Mouse (Mus musculus) midbrain, embryonic 12.5 days (tissue): ENCODE measurements at regions not wholly inside any gene's neighbourhood (a gene's known extent, or its start where the extent isn't known, plus 50 kb on each side); places are given as distances from the start of the nearest gene placed in this dataset.

ENCODE experiments used
- ATAC-seq: fragments of 200-750 bp; cut with Nextera tagmentation; 2 replicates; pipeline ENCODE4 v1.8.0; 2017; ENCODE audit warnings: low read depth, moderate TSS enrichment, moderate library complexity; ENCODE audit not compliant: low FRiP score
- H3K27ac ChIP-seq: fragments of 300-500 bp; sonication (generic); replicated peaks from 2 replicates; pipeline ENCODE4 v1.5.1; 2016; ENCODE audit warnings: mild to moderate bottlenecking
- H3K27me3 ChIP-seq: fragments of 300-500 bp; sonication (generic); 2 replicates; pipeline ENCODE4 v1.6.1; 2016; ENCODE audit warnings: mild to moderate bottlenecking
- H3K36me3 ChIP-seq: fragments of 300-500 bp; sonication (generic); 2 replicates; pipeline ENCODE4 v1.6.1; 2016
- H3K4me1 ChIP-seq: fragments of 300-500 bp; sonication (generic); 2 replicates; pipeline ENCODE4 v1.6.1; 2016
- H3K4me2 ChIP-seq: fragments of 300-500 bp; sonication (generic); replicated peaks from 2 replicates; pipeline ENCODE4 v1.6.1; 2016; ENCODE audit warnings: mild to moderate bottlenecking, moderate library complexity
- H3K4me3 ChIP-seq: fragments of 300-500 bp; sonication (generic); 2 replicates; pipeline ENCODE4 v1.5.1; 2016; ENCODE audit warnings: mild to moderate bottlenecking
- H3K9ac ChIP-seq: fragments of 300-500 bp; sonication (generic); replicated peaks from 2 replicates; pipeline ENCODE4 v1.6.1; 2016; ENCODE audit warnings: mild to moderate bottlenecking, moderate library complexity
- H3K9me3 ChIP-seq: fragments of 300-500 bp; sonication (generic); 2 replicates; pipeline ENCODE4 v1.6.1; 2016; ENCODE audit warnings: mild to moderate bottlenecking
- WGBS: fragments of 180-500 bp; shearing (Covaris S2); methylation state at CpG from one replicate; pipeline ENCODE4 v1.1.7; 2016; 5-methylcytosine and 5-hydroxymethylcytosine counted together

DNA sequence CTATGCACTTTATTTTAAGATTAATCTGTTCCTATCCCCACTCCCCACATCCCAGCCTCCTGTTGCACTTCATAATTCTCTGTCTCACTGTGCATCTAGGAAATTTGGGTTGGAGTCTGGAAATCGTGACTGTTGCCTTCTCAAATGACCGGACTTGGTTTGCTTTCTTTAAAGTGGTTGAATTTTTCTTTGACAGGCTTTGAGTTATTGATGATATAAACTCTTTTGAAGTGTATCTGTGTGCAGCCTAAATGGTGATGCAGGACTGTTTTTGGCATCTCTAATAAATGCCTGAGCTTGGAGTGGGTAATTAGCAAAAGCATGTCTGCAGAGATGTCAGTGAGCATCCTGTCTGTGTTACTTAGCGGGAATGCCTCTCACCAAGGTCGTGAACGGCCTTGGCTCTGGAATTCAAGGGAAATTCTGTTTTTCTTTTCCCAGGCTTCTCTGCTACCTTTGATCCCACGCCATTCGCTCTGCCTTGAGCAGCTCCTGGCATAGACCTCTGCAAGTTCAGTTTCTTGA is 292.8 kb upstream of the Igfbp3 start:
- H3K4me3 ChIP-seq: no peak overlapping the region
- ATAC-seq: no peak
- no peak overlapping the region for H3K9ac ChIP-seq
- 79% methylated on average over 7 of the region's 7 CpGs for WGBS
- H3K4me2 ChIP-seq: no peak overlapping the region
- H3K27ac ChIP-seq: no peak overlapping the region
- H3K27me3 ChIP-seq: no peaks in the 10 kb centered on the region
- no peaks in the 10 kb centered on the region for H3K36me3 ChIP-seq
- no peaks in the 10 kb centered on the region for H3K4me1 ChIP-seq
- no peaks in the 10 kb centered on the region for H3K9me3 ChIP-seq

DNA sequence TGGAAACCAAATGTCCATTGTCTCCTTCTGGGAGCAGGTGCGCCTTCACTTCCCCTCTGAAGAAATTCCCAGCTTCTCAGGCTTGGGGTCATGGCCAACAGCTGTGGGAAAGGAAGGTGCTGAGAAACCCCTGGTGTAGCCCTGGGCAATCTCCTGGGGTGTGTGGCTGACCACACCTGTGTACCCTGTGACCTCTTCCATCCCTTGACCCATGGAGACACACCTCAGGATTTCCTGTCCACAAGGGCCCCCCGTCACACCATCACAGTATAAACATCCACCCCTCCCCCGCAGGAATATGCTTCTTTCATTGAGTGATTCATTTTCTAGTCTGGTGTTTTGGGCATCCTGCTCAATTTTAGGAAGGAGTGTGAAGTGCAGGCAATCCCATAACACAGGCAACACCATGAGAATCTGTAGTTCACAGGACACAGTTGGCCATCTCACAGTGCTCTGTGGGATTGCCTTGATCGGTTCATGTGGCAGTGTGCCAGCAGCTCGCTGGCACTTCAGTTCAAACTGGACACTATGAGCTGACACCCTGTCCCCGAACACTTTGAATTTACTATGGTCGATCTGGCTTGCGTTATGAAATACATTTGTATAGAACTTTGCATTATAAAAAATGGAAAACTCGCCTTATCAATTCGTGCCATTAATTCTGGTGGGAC is 291.1 kb upstream of the Igfbp3 start:
- Histone ChIP-seq H3K9me3 (no peaks in the 10 kb centered on the region), H3K27me3 (no peaks in the 10 kb centered on the region), H3K36me3 (no peaks in the 10 kb centered on the region), H3K4me1 (no peaks in the 10 kb centered on the region), H3K27ac (no peak overlapping the region), H3K4me3 (no peak overlapping the region), H3K9ac (no peak overlapping the region), H3K4me2 (no peak overlapping the region)
- no peak for ATAC-seq
- WGBS: 88% methylated on average over 10 of the region's 10 CpGs

DNA sequence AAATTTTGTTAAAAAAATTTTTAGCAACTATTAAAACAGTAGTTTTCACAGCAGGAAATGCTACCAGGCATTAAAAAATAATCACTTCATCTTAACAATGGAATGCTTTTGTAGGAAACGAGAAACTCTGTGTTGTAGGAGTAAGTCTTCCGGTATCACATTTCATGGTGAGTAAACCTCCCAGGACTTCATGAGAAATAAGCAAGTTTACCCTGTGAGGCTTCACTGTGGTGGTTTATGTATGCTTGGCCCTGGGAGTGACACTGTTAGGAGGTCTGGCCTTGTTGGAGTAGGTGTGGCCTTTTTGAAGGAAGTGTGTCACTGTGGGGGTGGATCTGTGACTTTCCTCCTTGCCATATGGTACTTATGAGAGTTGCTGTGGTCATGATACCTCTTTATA is 289.0 kb upstream of the Igfbp3 start:
- no peak for ATAC-seq
- Histone ChIP-seq H3K9ac (no peak overlapping the region), H3K4me3 (no peak overlapping the region), H3K27me3 (no peaks in the 10 kb centered on the region), H3K36me3 (no peaks in the 10 kb centered on the region), H3K4me2 (no peak overlapping the region), H3K4me1 (no peaks in the 10 kb centered on the region), H3K9me3 (no peaks in the 10 kb centered on the region), H3K27ac (no peak overlapping the region)
- WGBS: 86% methylated on average over 2 of the region's 2 CpGs

DNA sequence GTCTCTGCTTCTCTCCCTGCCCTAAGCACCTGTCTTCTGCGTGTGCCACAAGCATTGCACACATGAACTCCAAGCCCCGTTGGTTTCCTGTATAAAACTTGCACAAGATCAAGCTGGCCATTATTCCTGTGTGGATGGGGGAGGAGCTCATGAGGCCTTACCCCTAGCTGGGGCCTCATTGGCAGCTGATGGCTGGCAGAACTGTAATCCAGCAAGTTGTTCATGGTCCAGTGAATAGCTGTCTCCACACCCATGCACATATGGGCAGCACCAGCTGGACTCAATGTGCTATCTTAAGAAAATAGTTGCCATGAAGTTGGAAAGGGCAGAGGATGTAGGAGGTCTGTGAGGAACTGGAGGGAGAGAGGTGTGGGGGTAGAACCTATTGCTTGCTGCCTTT is 288.3 kb upstream of the Igfbp3 start:
- no peaks in the 10 kb centered on the region for H3K27me3 ChIP-seq
- 78% methylated on average over 2 of the region's 2 CpGs for WGBS
- no peaks in the 10 kb centered on the region for H3K9me3 ChIP-seq
- H3K27ac ChIP-seq: no peak overlapping the region
- no peak overlapping the region for H3K4me3 ChIP-seq
- H3K36me3 ChIP-seq: no peaks in the 10 kb centered on the region
- no peak overlapping the region for H3K4me2 ChIP-seq
- H3K9ac ChIP-seq: no peak overlapping the region
- ATAC-seq: no peak
- no peaks in the 10 kb centered on the region for H3K4me1 ChIP-seq

DNA sequence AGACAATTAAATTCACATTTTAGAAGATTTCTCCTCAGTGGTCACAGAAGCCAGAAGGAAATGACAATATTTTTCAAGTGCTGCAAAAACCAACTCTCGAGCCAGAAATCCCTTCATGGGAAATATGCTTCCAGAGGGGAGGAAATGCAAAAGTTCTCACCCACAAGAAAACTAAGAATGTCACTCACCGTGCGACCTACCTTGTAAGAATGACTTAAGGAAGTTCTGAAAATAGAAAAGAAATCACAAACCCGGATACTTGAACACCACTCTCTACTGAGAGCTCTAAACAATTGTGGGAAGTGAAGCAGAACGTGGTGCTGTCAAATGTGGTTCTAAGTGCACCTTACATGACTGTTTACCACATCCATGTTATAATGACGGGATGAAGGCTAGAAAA is 284.1 kb upstream of the Igfbp3 start:
- no peak for ATAC-seq
- WGBS: 82% methylated on average over 6 of the region's 6 CpGs

DNA sequence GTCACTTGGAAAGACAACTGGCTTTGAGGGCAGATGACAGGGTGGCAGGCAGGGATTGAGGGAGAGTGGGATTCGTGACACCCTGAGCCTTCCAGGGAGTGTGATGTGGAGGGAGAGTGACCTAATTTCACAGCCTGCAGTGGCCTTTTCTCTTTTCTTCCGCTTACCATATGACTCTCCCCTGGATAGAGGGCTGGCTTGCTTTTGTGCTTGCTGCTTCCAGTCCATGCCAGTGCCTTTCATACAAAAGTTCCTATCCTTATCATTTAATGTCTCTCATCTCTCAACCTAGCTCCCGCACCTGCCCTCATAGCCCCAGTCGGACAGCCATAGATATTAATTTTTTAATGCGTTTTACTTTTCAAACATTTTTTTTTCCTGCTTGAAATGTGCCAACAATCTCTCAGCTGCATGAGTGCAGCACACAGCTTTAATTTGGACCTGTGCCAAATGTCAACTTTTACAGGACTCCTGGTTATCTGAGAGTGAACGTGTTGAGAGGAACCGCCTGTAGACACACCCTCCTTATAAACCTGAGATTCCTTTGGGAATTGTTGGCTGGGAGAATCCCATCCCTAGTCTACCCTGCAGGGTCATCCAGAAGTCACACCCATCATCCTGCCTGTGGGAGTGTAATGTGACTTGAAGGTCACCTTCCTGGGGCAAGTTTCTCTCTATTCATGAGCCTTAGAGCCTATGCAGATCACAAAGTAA is 260.3 kb upstream of the Igfbp3 start:
- Histone ChIP-seq H3K27ac (no peak overlapping the region), H3K4me2 (no peak overlapping the region), H3K9me3 (no peaks in the 10 kb centered on the region), H3K27me3 (no peaks in the 10 kb centered on the region), H3K4me3 (no peak overlapping the region), H3K36me3 (no peaks in the 10 kb centered on the region), H3K9ac (no peak overlapping the region), H3K4me1 (no peaks in the 10 kb centered on the region)
- WGBS: 92% methylated on average over 7 of the region's 7 CpGs
- ATAC-seq: no peak

More for the DNA sequence above, 284.1 kb upstream of the Igfbp3 start:
- no peak overlapping the region for H3K4me3 ChIP-seq
- H3K36me3 ChIP-seq: no peaks in the 10 kb centered on the region
- no peaks in the 10 kb centered on the region for H3K4me1 ChIP-seq
- no peak overlapping the region for H3K27ac ChIP-seq
- no peak overlapping the region for H3K9ac ChIP-seq
- H3K9me3 ChIP-seq: no peaks in the 10 kb centered on the region
- no peaks in the 10 kb centered on the region for H3K27me3 ChIP-seq
- H3K4me2 ChIP-seq: no peak overlapping the region

DNA sequence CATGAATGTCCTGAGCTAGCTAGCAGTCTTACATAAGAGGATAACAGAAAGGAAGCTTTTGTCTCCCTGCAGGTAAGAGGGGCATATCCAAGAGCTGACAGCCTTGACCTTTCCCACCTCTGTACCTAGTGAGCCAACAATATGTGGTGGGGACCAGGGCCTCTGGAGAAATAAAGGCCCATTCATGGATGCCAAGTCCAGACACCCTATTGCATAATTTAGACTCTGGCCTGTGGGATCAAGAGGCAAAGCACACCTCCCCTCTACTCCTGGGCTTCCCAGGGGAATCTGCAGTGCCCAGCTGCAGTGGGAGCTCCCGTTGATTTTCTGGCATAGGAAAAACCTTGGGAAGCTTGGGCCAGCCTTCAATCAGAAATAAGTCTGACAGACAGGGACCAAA is 251.8 kb upstream of the Igfbp3 start:
- no peak overlapping the region for H3K9ac ChIP-seq
- no peak for ATAC-seq
- H3K4me1 ChIP-seq: no peaks in the 10 kb centered on the region
- no peak overlapping the region for H3K27ac ChIP-seq
- WGBS: 55% methylated on average over 1 of the region's 1 CpGs
- no peaks in the 10 kb centered on the region for H3K9me3 ChIP-seq
- no peak overlapping the region for H3K4me3 ChIP-seq
- H3K36me3 ChIP-seq: no peaks in the 10 kb centered on the region
- H3K27me3 ChIP-seq: no peaks in the 10 kb centered on the region
- no peak overlapping the region for H3K4me2 ChIP-seq

DNA sequence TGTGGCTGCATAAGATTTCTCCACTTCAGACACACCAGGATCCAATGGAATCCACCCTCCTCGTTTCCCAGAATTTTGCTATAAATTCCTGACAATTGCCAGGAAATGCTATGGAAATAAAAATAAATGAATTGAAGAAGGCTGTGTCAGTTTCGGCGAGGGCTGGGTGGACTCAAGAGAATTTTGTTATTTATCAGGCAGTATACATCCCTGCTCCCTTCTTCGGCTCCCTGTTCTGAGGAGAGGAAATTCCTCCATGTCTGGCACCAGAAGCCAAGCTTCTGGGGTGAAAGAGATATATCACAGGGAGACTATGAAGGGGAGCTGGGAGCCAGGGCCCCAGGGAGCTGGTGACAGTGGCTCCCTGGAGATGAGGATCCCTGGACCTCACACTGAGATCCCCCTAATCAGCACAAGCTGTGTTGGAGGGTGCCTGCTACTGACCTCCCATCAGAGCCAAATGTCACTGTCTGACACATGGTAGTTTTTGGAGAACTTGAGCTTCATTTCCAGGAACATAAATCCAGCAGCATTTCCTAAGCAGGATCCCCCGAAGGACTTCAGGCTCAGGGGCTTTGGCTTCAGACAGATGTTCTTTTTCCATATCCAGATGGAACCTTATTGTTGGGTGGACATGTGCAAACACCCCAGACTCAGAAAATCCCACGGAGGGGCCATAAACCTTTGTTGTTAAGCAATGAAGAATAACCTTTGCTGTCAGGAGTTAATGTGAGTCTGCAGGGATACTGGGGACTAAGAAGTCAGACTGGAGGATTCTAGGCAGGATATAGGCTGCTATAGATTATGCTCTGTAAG is 248.4 kb upstream of the Igfbp3 start:
- H3K4me2 ChIP-seq: no peak overlapping the region
- no peaks in the 10 kb centered on the region for H3K4me1 ChIP-seq
- no peak overlapping the region for H3K27ac ChIP-seq
- no peak overlapping the region for H3K9ac ChIP-seq
- H3K9me3 ChIP-seq: no peaks in the 10 kb centered on the region
- WGBS: 77% methylated on average over 6 of the region's 6 CpGs
- no peaks in the 10 kb centered on the region for H3K27me3 ChIP-seq
- ATAC-seq: no peak
- no peak overlapping the region for H3K4me3 ChIP-seq
- no peaks in the 10 kb centered on the region for H3K36me3 ChIP-seq

DNA sequence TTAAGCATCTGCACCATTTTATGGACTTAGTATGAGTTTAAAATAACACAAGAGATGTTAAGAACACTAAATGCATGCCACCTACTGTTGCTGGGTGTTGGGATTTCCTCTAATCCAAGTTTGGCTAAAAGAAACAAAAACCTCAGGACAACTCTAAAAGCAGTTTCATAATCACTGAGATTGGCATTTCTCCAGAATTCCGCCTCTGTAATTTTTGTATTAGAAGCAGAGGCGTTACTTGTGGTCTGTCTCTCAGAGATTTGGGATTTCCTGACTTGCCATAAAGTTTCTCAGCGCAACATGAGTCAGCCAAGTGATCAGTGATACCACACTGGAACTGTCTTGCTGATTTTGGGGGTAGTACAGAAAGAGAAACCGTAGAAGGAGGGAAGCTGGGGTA is 238.0 kb upstream of the Igfbp3 start:
- 85% methylated on average over 4 of the region's 4 CpGs for WGBS
- H3K27me3 ChIP-seq: no peaks in the 10 kb centered on the region
- H3K27ac ChIP-seq: no peak overlapping the region
- H3K9ac ChIP-seq: no peak overlapping the region
- no peak for ATAC-seq
- no peaks in the 10 kb centered on the region for H3K4me1 ChIP-seq
- no peaks in the 10 kb centered on the region for H3K9me3 ChIP-seq
- no peak overlapping the region for H3K4me3 ChIP-seq
- H3K36me3 ChIP-seq: no peaks in the 10 kb centered on the region
- no peak overlapping the region for H3K4me2 ChIP-seq

DNA sequence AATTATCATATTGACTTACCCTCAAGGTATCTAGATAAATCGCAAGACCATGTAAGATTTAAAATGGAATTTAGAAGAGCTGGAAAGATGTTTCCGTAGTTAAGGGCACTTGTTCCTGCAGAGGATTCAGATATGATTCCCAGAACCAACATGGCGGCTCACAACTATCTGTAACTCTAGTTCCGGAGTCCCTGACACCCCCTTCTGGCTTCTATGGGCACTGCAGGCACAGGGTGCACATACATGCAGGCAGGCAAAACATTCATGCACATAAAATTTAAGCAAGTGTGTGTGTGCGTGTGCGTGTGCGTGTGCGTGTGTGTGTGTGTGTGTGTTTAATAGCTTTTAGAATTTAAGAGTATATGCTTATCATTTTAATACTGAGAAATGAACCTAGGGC is 230.8 kb upstream of the Igfbp3 start:
- no peaks in the 10 kb centered on the region for H3K4me1 ChIP-seq
- 94% methylated on average over 8 of the region's 8 CpGs for WGBS
- no peak overlapping the region for H3K27ac ChIP-seq
- no peaks in the 10 kb centered on the region for H3K27me3 ChIP-seq
- ATAC-seq: no peak
- no peak overlapping the region for H3K9ac ChIP-seq
- no peak overlapping the region for H3K4me3 ChIP-seq
- H3K9me3 ChIP-seq: no peaks in the 10 kb centered on the region
- no peaks in the 10 kb centered on the region for H3K36me3 ChIP-seq
- no peak overlapping the region for H3K4me2 ChIP-seq

DNA sequence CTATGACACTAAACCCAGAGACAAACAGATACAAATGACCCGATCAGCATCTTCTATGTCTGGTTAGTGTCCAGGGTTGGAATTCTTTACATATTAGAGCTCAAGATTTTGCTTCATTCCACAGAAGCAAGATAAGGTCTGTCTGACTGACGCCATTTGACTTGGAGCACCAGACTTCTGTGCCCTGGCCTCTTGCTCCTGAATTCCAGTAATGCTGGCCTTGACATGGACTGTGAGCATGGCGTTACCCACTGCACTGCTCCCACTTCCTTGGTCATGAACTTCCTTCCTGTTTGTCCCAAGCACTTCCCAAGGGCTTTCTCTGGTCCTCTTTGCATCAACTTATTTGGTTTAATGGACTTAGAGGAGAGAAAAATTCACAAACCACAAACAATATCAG is 225.6 kb upstream of the Igfbp3 start:
- no peak overlapping the region for H3K27ac ChIP-seq
- 90% methylated on average over 3 of the region's 3 CpGs for WGBS
- no peak overlapping the region for H3K4me3 ChIP-seq
- H3K36me3 ChIP-seq: no peaks in the 10 kb centered on the region
- no peaks in the 10 kb centered on the region for H3K4me1 ChIP-seq
- no peaks in the 10 kb centered on the region for H3K9me3 ChIP-seq
- H3K27me3 ChIP-seq: no peaks in the 10 kb centered on the region
- H3K9ac ChIP-seq: no peak overlapping the region
- no peak overlapping the region for H3K4me2 ChIP-seq
- no peak for ATAC-seq

DNA sequence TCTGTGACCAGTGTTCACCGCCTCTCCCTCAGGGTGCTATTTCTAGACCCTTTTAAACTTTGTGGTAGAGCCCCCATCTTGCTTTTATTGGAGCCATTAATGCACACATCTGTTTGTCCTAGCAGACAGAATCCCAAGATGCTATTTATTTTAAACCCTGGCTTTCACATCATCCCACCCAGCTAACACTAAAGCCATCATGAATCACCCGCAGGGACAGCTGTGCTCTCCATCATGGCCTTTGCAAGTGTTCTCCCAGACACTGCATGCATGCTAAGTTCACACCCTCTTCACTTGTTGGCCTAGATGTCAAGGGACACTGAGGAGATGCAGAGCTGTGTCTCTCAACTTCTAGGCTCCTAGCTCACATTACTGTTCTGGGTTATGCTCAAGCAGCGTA is 220.9 kb upstream of the Igfbp3 start:
- Histone ChIP-seq H3K36me3 (no peaks in the 10 kb centered on the region), H3K27ac (no peak overlapping the region), H3K4me3 (no peak overlapping the region), H3K4me2 (no peak overlapping the region), H3K9ac (no peak overlapping the region), H3K9me3 (no peaks in the 10 kb centered on the region), H3K27me3 (no peaks in the 10 kb centered on the region), H3K4me1 (no peaks in the 10 kb centered on the region)
- 93% methylated on average over 3 of the region's 3 CpGs for WGBS
- ATAC-seq: no peak
